Mouse (Mus musculus) kidney, embryonic 16.5 days (tissue): ENCODE measurements around the gene Clcn3. TPM values are rescaled to one million over a fixed set of nuclear protein-coding genes. Genes with fewer than 3 reads are reported as not detected.

Source experiments
- ATAC-seq: fragments of 200-750 bp; cut with Nextera tagmentation; 2 replicates; pipeline ENCODE4 v1.8.0; 2017; ENCODE audit warnings: moderate TSS enrichment; ENCODE audit not compliant: low FRiP score, low TSS enrichment
- H3K27ac ChIP-seq: fragments of 300-500 bp; sonication (generic); 2 replicates; pipeline ENCODE4 v1.5.1; 2014; ENCODE audit warnings: low read length
- H3K27me3 ChIP-seq: fragments of 300-500 bp; sonication (generic); 2 replicates; pipeline ENCODE4 v1.6.1; 2014; ENCODE audit warnings: low read length, control low read depth, mixed read lengths; ENCODE audit not compliant: insufficient read depth
- H3K36me3 ChIP-seq: fragments of 300-500 bp; sonication (generic); 2 replicates; pipeline ENCODE4 v1.6.1; 2014; ENCODE audit warnings: low read length, control low read depth, mixed read lengths; ENCODE audit not compliant: insufficient read depth
- H3K4me1 ChIP-seq: fragments of 300-500 bp; sonication (generic); 2 replicates; pipeline ENCODE4 v1.6.1; 2014; ENCODE audit warnings: low read length, control low read depth, mixed read lengths; ENCODE audit not compliant: insufficient read depth
- H3K4me2 ChIP-seq: fragments of 300-500 bp; sonication (generic); replicated peaks from 2 replicates; pipeline ENCODE4 v1.6.1; 2014; ENCODE audit warnings: low read depth, low read length
- H3K4me3 ChIP-seq: fragments of 300-500 bp; sonication (generic); 2 replicates; pipeline ENCODE4 v1.5.1; 2014; ENCODE audit warnings: mild to moderate bottlenecking, low read length
- H3K9ac ChIP-seq: fragments of 300-500 bp; sonication (generic); replicated peaks from 2 replicates; pipeline ENCODE4 v1.6.1; 2014; ENCODE audit warnings: low read length
- H3K9me3 ChIP-seq: fragments of 300-500 bp; sonication (generic); 2 replicates; pipeline ENCODE4 v1.6.1; 2016; ENCODE audit warnings: low read length, control low read depth
- WGBS: fragments of 180-500 bp; shearing (Covaris S2); extraction: QIAGEN DNeasy Blood & Tissue Kit; methylation state at CpG from one replicate; pipeline ENCODE4 v1.1.7; 2014; 5-methylcytosine and 5-hydroxymethylcytosine counted together
- polyA plus RNA-seq: library from polyadenylated mRNA; unstranded; fragments of >200 nt; fragmentation: Nextera tagmentation; extraction: Ambion mirVana; gene quantifications from 2 replicates; pipeline ENCODE4 v1.2.1, GENCODE M21; 2015

Clcn3 gene
- polyA plus RNA-seq, 1 experiment from 2014 or later: 29.8 TPM

GRCm38 (mm10) chr8:60976818-60977217 is 6.3 kb downstream of the Clcn3 start:
- Histone ChIP-seq H3K4me2 (no peak overlapping the region), H3K27me3 (no peaks in the 10 kb centered on the region), H3K9me3 (no peaks in the 10 kb centered on the region), H3K4me1 (peaks cover 9% of the 10 kb centered on the region; the same call in 1 of the 2 replicates), H3K27ac (no peak overlapping the region), H3K36me3 (no peaks in the 10 kb centered on the region), H3K9ac (no peak overlapping the region), H3K4me3 (no peak overlapping the region)
- WGBS: 80% methylated on average over 9 of the region's 9 CpGs
- ATAC-seq: no peak

GRCm38 (mm10) chr8:60974837-60975236 is 8.3 kb downstream of the Clcn3 start:
- Histone ChIP-seq H3K27ac (no peak overlapping the region), H3K9me3 (no peaks in the 10 kb centered on the region), H3K9ac (no peak overlapping the region), H3K36me3 (no peaks in the 10 kb centered on the region), H3K4me1 (no peaks in the 10 kb centered on the region), H3K4me3 (no peak overlapping the region), H3K4me2 (no peak overlapping the region), H3K27me3 (no peaks in the 10 kb centered on the region)
- no peak for ATAC-seq
- WGBS: 85% methylated on average over 2 of the region's 2 CpGs

- WGBS: 84% methylated on average over 2 of the region's 2 CpGs
Observed at GRCm38 (mm10) chr8:60973448-60973847, 9.7 kb downstream of the Clcn3 start.

GRCm38 (mm10) chr8:60971808-60972207 is 11.3 kb downstream of the Clcn3 start:
- H3K9me3 ChIP-seq: no peaks in the 10 kb centered on the region
- no peak overlapping the region for H3K4me2 ChIP-seq
- H3K27me3 ChIP-seq: no peaks in the 10 kb centered on the region
- no peak overlapping the region for H3K4me3 ChIP-seq
- WGBS: 70% methylated on average over 4 of the region's 4 CpGs
- H3K36me3 ChIP-seq: no peaks in the 10 kb centered on the region
- ATAC-seq: no peak
- no peak overlapping the region for H3K27ac ChIP-seq
- no peak overlapping the region for H3K9ac ChIP-seq
- peaks cover 4% of the 10 kb centered on the region; the same call in 1 of the 2 replicates for H3K4me1 ChIP-seq

More at GRCm38 (mm10) chr8:60973448-60973847, 9.7 kb downstream of the Clcn3 start:
- H3K27me3 ChIP-seq: no peaks in the 10 kb centered on the region
- H3K9ac ChIP-seq: no peak overlapping the region
- H3K27ac ChIP-seq: no peak overlapping the region
- no peaks in the 10 kb centered on the region for H3K36me3 ChIP-seq
- no peak overlapping the region for H3K4me2 ChIP-seq
- H3K9me3 ChIP-seq: no peaks in the 10 kb centered on the region
- peaks cover 4% of the 10 kb centered on the region; the same call in 1 of the 2 replicates for H3K4me1 ChIP-seq
- no peak for ATAC-seq
- no peak overlapping the region for H3K4me3 ChIP-seq

GRCm38 (mm10) chr8:60969091-60969490 is 14.0 kb downstream of the Clcn3 start:
- ATAC-seq: peak; percentile 57; the same call in 1 of the 2 replicates
- no peaks in the 10 kb centered on the region for H3K36me3 ChIP-seq
- H3K4me2 ChIP-seq: no peak overlapping the region
- no peaks in the 10 kb centered on the region for H3K27me3 ChIP-seq
- H3K27ac ChIP-seq: no peak overlapping the region
- no peak overlapping the region for H3K4me3 ChIP-seq
- no peak overlapping the region for H3K9ac ChIP-seq
- 31% methylated on average over 2 of the region's 2 CpGs for WGBS
- H3K9me3 ChIP-seq: no peaks in the 10 kb centered on the region
- H3K4me1 ChIP-seq: peaks cover 4% of the 10 kb centered on the region; the same call in 1 of the 2 replicates

- Histone ChIP-seq H3K9ac (no peak overlapping the region), H3K4me1 (peaks cover 4% of the 10 kb centered on the region; the same call in 1 of the 2 replicates), H3K27me3 (no peaks in the 10 kb centered on the region), H3K4me2 (no peak overlapping the region), H3K4me3 (no peak overlapping the region), H3K9me3 (no peaks in the 10 kb centered on the region), H3K36me3 (no peaks in the 10 kb centered on the region), H3K27ac (no peak overlapping the region)
- ATAC-seq: no peak
- WGBS: 50% methylated on average over 3 of the region's 3 CpGs
Observed at GRCm38 (mm10) chr8:60965741-60966140, 17.4 kb downstream of the Clcn3 start.

GRCm38 (mm10) chr8:60965306-60965705 is 17.8 kb downstream of the Clcn3 start:
- Histone ChIP-seq H3K4me3 (no peak overlapping the region), H3K4me2 (no peak overlapping the region), H3K4me1 (peaks cover 4% of the 10 kb centered on the region; the same call in 1 of the 2 replicates), H3K27me3 (no peaks in the 10 kb centered on the region), H3K9ac (no peak overlapping the region), H3K27ac (no peak overlapping the region), H3K36me3 (no peaks in the 10 kb centered on the region), H3K9me3 (no peaks in the 10 kb centered on the region)
- 44% methylated on average over 6 of the region's 6 CpGs for WGBS
- ATAC-seq: no peak

- H3K9me3 ChIP-seq: no peaks in the 10 kb centered on the region
- no peak overlapping the region for H3K4me2 ChIP-seq
- WGBS: 82% methylated on average over 4 of the region's 4 CpGs
- ATAC-seq: no peak
- no peak overlapping the region for H3K27ac ChIP-seq
- no peaks in the 10 kb centered on the region for H3K36me3 ChIP-seq
- no peak overlapping the region for H3K4me3 ChIP-seq
- H3K9ac ChIP-seq: no peak overlapping the region
- no peaks in the 10 kb centered on the region for H3K27me3 ChIP-seq
- peaks cover 4% of the 10 kb centered on the region; the same call in 1 of the 2 replicates for H3K4me1 ChIP-seq
Observed at GRCm38 (mm10) chr8:60964518-60964917, 18.6 kb downstream of the Clcn3 start.

- H3K36me3 ChIP-seq: no peaks in the 10 kb centered on the region
- H3K9me3 ChIP-seq: no peaks in the 10 kb centered on the region
- H3K27ac ChIP-seq: no peak overlapping the region
- H3K4me1 ChIP-seq: no peaks in the 10 kb centered on the region; the same call in 1 of the 2 replicates
- WGBS: 81% methylated on average over 2 of the region's 2 CpGs
- ATAC-seq: no peak
- no peaks in the 10 kb centered on the region for H3K27me3 ChIP-seq
- no peak overlapping the region for H3K4me3 ChIP-seq
- H3K4me2 ChIP-seq: no peak overlapping the region
- no peak overlapping the region for H3K9ac ChIP-seq
Observed at GRCm38 (mm10) chr8:60963931-60964330, 19.2 kb downstream of the Clcn3 start.

- no peak overlapping the region for H3K4me2 ChIP-seq
- H3K27me3 ChIP-seq: no peaks in the 10 kb centered on the region
- no peaks in the 10 kb centered on the region for H3K4me1 ChIP-seq
- H3K36me3 ChIP-seq: no peaks in the 10 kb centered on the region
- H3K4me3 ChIP-seq: no peak overlapping the region
- no peaks in the 10 kb centered on the region for H3K9me3 ChIP-seq
- ATAC-seq: no peak
- WGBS: 72% methylated on average over 3 of the region's 3 CpGs
- no peak overlapping the region for H3K9ac ChIP-seq
- no peak overlapping the region for H3K27ac ChIP-seq
Observed at GRCm38 (mm10) chr8:60962763-60963162, 20.3 kb downstream of the Clcn3 start.
